Mouse (Mus musculus) naive thymus-derived CD4-positive, alpha-beta T cell, adult 2 months (primary cell): ENCODE data around the gene Myo1a.
A peak's percentile ranks its signal among the peaks of the same experiment; 100 is the strongest.

Experiments
- DNase-seq: peaks from one replicate; pipeline ENCODE4 v3.0.0-alpha.2; 2011; ENCODE audit warnings: low read depth

Myo1a gene

GRCm38 (mm10) chr10:127674794-127675522 lies 30.0 kb upstream of the Myo1a start:
- DNase-seq: peak; percentile 90

GRCm38 (mm10) chr10:127675859-127676398 lies 29.0 kb upstream of the Myo1a start:
- no peak for DNase-seq

DNA sequence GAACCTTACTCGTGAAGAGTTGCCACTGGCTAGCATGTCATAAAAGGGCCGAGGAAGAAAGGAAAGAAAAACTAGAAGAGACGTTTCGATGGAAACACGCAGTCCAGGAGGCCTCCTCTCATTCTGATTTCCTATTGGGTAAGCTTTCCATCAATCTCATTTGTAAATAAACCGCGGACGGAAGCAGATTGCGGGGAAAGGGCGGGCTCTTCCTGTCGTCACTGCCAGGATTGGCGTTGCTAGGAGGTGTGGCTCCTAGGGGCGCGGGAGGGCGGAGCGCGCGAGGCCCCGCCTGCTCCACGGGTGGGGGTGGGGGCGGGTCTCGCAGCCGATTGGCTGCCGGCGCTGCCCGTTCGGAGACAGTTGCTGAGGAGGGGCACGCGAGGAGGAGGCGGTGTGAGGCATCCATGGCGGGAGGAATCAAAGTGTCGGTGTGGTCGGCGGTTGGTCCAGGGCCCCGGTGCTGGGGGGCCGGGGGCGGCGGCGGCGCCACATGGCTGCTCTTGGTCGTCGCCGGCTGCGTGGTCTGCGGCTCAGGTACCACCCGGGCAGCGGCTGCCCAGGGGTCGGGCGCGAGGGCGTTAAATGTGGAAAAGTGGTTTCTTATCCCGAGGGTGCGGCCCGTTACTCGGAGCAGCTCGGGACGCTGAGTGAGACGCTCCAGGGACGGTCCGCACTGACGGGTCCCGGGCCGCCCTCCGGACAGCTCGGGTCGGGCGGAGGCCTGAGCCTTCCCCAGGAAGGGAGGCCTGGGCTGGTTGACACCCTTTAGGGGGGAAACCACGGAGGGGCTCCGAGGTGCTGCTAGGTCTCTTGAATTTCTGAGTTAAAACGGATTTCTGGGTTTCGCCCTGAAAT lies 28.1 kb upstream of the Myo1a start:
- peak; percentile 98 for DNase-seq

- peak; percentile 85 for DNase-seq
Observed at GRCm38 (mm10) chr10:127677591-127678336, 27.2 kb upstream of the Myo1a start.

- DNase-seq: no peak
Observed at GRCm38 (mm10) chr10:127679208-127679607, 25.8 kb upstream of the Myo1a start.

GRCm38 (mm10) chr10:127679881-127680280 lies 25.1 kb upstream of the Myo1a start:
- no peak for DNase-seq

DNA sequence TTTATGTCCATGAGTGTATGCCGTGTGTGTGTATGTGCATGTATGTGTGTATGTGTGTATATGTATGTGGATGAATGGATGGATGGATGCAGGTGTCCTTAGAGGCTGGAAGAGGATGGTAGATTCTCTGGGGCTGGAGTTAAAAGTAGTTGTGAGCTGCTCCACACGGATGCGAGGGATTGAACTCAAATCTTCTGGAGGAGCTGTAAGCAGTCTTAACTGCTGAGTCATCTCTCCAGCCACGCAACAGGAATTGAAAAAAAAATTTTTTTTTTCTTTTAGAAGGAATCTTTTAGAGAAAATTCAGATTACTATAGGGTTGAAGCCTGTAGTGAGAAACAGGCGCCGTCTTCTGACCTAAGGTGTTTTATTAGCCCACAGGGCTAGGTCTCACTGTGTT lies 22.1 kb upstream of the Myo1a start:
- no peak for DNase-seq

DNA sequence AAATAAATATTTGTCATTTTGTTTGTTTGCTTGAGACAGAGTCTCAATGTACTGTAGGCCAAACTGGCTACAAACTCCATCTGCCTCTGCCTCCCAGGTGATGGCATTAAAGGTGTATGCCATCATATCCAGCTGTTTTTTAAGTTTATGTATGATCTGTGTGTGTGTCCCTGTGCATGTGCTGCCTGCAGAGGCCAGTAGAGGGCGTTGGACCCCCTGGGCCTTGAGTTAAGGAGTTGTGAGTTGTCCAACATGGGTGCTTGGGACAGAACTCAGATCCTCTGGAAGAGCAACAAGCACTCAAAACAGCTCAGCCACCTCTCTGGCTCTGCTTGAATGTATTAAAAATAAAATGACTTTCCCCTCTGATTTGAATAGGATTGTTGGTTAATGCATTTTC lies 13.9 kb upstream of the Myo1a start:
- no peak for DNase-seq

- DNase-seq: peak; percentile 57
Observed at GRCm38 (mm10) chr10:127694636-127695035, 10.3 kb upstream of the Myo1a start.

GRCm38 (mm10) chr10:127695775-127696174 lies 9.2 kb upstream of the Myo1a start:
- DNase-seq: no peak

DNA sequence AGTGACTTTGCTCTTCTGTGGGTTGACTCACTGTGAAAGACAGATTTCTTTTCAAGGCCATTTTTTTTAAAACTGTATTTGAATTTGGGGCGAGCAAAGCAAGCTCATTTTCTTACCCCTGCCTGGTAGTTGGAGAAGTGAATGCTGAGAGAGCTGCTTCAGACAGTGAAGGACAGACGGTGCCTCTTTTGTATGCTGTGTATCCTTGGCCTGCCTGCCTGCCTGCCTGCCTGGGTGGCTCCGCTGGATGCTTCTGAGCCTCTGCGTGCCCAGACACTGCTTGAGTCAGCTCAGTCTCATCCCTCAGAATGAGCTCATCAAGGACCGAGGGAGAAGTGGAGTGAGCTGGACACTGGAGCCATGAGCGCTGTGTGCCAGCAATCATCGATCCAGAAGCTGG lies 6.0 kb upstream of the Myo1a start:
- DNase-seq: no peak

GRCm38 (mm10) chr10:127703299-127703698 lies 1.7 kb upstream of the Myo1a start:
- DNase-seq: no peak

GRCm38 (mm10) chr10:127704293-127704692 lies 677 bp upstream of the Myo1a start:
- DNase-seq: no peak

DNA sequence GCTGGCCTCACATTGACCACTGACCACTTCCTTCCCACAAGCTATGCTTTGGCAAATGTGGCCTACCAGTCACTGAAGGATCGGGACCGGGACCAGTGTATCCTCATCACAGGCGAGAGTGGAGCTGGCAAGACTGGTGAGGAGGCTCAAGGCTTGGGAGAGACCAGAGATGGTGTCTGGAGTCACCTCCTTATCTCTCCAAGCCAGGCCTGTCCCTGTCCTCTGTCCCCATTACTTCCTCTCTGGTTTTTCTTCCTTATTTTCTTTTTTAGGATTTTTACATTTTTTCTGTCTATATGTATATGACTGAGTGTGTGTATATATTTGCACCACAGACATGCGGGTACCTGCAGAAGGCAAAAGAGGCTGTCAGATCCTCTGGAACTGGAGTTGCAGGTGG lies 813 bp downstream of the Myo1a start:
- no peak for DNase-seq

DNA sequence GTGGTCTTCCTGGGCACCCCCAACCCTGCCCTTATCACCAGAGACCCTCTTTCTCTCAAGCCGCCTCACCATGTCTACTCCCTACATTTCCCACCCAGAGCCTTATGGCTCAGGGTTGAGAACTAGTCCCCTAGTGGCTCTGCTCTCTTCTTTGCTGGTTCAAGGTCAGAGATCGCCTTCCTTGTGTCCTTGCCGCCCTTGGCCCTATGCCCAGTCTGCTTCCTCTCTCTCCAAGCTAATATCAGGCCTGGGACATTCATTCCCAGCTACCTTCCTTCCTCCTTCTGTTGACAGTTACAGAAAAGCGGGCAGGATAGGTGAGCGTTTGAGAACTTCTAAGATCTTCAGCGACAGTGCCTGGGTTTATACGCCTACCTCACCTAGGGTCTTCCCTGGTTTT lies 2.8 kb downstream of the Myo1a start:
- no peak for DNase-seq

DNA sequence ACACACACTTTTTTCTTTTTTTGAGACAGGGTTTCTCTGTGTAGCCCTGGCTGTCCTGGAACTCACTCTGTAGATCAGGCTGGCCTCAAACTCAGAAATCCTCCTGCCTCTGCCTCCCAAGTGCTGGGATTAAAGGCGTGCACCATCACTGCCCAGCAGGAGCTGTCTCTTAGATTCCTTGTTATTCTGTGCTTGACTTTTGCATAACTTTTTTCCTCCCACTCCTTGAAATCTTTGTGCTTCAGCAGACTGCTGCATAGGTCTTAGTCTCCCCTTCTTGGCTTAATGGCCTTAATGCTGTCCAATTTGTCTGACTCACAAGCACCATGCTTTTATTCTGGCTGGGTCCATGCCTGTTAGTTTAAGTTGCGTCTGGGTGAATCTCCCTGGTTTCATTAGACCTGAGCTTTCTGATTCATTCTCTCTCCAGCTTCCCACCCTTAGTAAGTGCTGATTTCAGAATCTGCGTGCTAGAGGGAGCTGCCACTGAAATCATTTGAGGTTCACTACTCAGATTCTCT lies 3.9 kb downstream of the Myo1a start:
- DNase-seq: no peak

DNA sequence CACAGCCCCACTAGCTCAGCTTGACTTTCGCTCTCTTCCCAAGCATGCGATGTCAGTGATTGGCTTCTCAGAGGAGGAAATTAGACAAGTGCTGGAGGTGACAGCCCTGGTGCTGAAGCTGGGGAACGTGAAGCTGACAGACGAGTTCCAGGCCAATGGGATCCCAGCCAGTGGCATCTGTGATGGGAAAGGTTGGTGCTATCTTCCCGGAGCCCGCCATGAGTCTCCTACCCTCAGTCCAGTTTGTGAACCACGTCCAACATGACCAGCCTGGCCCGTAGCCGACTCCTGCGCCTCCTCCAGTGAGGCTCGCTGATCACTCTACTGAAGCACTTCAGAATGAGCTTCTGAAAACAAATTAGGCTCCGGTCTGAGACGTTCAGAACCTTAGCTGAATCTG lies 5.4 kb downstream of the Myo1a start:
- no peak for DNase-seq

GRCm38 (mm10) chr10:127712736-127713135 lies 7.8 kb downstream of the Myo1a start:
- no peak for DNase-seq

GRCm38 (mm10) chr10:127721671-127722418 lies 16.9 kb downstream of the Myo1a start:
- no peak for DNase-seq

DNA sequence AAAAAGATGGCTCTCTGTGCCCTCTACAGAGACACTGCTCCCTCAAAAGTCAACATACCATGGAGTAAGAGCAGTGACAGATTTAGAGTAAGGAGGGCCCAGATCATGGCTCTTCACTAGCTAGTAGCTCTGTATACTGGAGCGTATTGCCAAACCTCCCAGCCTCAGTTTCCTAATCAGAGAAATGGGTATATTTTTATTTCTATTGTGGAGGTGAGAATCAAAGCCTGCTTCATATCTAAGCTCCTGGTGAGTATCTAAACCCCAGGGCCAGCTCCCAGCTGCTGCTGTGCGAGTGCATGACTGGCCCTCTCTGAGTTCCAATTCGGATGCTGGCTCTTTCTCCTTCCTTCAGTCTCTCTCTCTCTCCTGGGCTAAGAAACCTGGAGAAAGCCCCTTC lies 19.2 kb downstream of the Myo1a start, which contains the start of gene Tac2:
Gene Tac2 (plus strand): TSS at position 301 of the 400 bp plus-strand sequence.
- no peak for DNase-seq

DNA sequence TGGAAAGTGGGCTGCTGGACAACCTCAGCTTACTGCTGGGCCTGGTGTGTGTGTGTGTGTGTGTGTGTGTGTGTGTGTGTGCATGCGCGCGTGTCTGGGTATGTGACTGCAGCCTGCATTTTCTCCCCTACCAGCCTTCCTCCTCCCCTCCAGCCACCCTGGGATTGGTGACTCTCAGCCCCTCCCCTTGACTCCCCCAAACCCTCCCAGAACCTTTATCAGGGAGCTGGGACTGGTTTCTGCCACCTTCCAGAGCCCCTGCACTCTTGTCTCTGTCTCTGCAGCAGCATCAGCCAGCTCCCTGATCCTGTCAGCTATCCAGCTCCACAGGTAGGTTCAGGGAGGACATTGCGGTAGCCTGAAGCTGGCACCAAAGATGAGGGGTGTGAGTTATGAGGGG lies 20.2 kb downstream of the Myo1a start:
- DNase-seq: no peak
